Mouse (Mus musculus): ENCODE measurements around the gene Csf2rb2. TPM values are rescaled to one million over a fixed set of nuclear protein-coding genes. Genes with fewer than 3 reads are reported as not detected.

The Csf2rb2 gene
- polyA plus RNA-seq, 1 experiment from 2014 or later, result 0.48 TPM

DNA sequence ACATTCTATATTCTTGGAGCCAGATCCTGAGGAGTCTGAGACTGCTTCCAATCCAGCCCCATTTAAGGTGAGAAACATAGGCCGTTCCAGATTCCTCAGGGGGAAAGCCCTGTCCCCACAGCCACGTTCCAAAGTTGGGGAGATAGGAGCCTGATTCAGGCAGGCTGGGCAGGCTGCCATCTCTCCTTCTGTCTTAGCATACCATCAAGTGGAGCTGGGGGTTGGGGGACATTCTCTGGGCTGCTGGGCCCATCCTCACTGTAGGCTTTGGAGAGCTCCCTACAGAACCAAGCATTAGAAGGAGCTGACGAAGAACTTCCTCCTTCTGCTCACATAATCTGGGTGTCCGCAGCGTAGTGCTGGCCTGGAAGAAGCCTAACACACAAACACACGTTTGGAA, 61.7 kb downstream of the Csf2rb2 start:
- ATAC-seq, result peak; percentile 28; the same call in 1 of the 2 replicates
- no peak overlapping the region for H3K27ac ChIP-seq
- 62% methylated on average over 6 of the region's 6 CpGs for WGBS
- H3K4me1 ChIP-seq (replicated peaks), result 0 out of 2 replicates have a peak, but pooled peaks cover 5% of the 10 kb centered on the region
- H3K9ac ChIP-seq, result no peak overlapping the region
- no peaks in the 10 kb centered on the region for H3K9me3 ChIP-seq
- no peak overlapping the region for H3K4me3 ChIP-seq (replicated peaks)
- peaks cover 13% of the 10 kb centered on the region; the same call in 1 of the 2 replicates for H3K27me3 ChIP-seq (replicated peaks)
- H3K4me2 ChIP-seq (replicated peaks), result no peak overlapping the region
- no peaks in the 10 kb centered on the region for H3K36me3 ChIP-seq

DNA sequence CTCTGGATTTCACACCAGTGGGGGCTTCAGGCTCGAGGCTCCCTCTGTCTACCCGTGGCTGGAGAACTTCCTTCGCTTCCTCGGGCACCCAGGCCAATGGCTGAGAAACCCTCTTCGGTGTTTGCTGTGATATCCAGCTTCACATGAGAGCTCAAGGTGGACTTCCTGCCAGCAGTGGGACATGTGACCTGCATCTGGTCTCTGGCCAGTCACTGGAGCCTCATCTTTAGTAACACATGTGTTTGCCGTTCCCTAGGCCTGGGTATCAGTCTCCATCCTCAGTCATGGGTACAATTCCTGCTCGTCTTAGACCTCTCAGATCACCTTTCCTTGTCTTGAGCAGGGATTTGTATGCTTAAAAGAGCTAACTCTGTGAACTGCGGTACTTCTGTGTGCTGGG, 62.5 kb downstream of the Csf2rb2 start:
- 0 out of 2 replicates have a peak, but pooled peaks cover 5% of the 10 kb centered on the region for H3K4me1 ChIP-seq (replicated peaks)
- no peaks in the 10 kb centered on the region for H3K9me3 ChIP-seq
- H3K27me3 ChIP-seq (replicated peaks), result peaks cover 16% of the 10 kb centered on the region; the same call in 1 of the 2 replicates
- WGBS, result 77% methylated on average over 8 of the region's 8 CpGs
- no peaks in the 10 kb centered on the region for H3K36me3 ChIP-seq
- ATAC-seq, result no peak
- H3K9ac ChIP-seq, result no peak overlapping the region
- H3K27ac ChIP-seq, result no peak overlapping the region
- no peak overlapping the region for H3K4me3 ChIP-seq (replicated peaks)
- no peak overlapping the region for H3K4me2 ChIP-seq (replicated peaks)

DNA sequence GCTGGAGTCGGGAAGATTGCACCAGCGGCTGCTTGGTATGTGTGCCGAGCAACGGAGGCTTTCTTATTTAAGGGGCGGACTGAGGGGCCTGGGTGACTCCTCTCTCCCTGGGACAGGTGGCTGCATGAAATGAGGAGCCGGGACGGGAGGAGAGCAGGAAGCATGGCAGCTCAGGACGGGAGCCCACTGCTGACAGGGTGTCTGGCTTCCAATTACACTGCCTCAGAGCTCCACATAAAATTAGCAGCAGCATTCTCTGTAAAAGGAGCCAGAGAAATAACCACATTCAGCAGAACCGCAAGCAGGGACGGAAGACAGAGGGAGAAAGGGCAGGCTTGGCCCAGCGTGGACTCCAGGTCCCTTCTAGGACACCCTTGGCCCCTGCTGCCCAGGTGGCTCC, 64.2 kb downstream of the Csf2rb2 start:
- Histone ChIP-seq H3K27ac (no peak overlapping the region), H3K4me3 (replicated peaks) (no peak overlapping the region), H3K4me2 (replicated peaks) (no peak overlapping the region), H3K4me1 (replicated peaks) (0 out of 2 replicates have a peak, but pooled peaks cover 5% of the 10 kb centered on the region), H3K9ac (no peak overlapping the region), H3K36me3 (no peaks in the 10 kb centered on the region), H3K27me3 (replicated peaks) (peaks cover 16% of the 10 kb centered on the region; the same call in 1 of the 2 replicates), H3K9me3 (no peaks in the 10 kb centered on the region)
- WGBS, result 48% methylated on average over 11 of the region's 11 CpGs
- ATAC-seq, result no peak

DNA sequence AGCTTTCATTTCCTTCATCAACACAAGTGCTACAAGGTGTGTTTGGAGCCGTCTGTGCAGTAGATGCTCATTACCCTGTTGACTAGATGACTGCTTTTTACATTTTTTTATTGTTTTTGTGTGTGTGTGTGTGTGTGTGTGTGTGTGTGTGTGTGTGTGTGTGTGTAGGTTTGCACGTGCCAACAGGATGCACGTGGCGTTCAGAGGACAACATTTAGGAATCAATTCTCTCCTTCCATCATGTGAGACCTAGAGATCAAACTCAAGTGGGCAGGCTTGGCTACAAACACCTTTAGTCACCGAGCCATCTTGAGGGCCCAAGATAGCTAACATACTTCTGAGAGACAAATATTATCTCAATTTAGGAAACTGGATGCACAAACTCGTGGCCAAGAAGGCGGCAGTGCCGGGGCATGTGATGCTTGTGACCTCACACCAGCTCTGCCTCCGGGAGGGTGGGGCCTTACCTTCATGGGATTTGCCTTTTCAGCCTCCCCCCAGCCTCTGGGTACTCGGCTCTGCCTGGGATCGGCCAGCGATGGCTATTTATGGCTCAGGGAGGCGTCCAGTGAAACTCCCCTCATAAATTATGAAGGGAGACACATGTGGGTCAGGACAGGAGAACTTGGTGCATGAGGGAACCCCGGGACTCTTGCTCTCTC, 65.4 kb downstream of the Csf2rb2 start:
- no peak for ATAC-seq
- 59% methylated on average over 14 of the region's 14 CpGs for WGBS
- H3K27me3 ChIP-seq (replicated peaks), result peaks cover 16% of the 10 kb centered on the region; the same call in 1 of the 2 replicates
- H3K4me1 ChIP-seq (replicated peaks), result 0 out of 2 replicates have a peak, but pooled peaks cover 5% of the 10 kb centered on the region
- no peaks in the 10 kb centered on the region for H3K36me3 ChIP-seq
- H3K9ac ChIP-seq, result no peak overlapping the region
- no peaks in the 10 kb centered on the region for H3K9me3 ChIP-seq
- H3K4me3 ChIP-seq (replicated peaks), result no peak overlapping the region
- no peak overlapping the region for H3K4me2 ChIP-seq (replicated peaks)
- H3K27ac ChIP-seq, result no peak overlapping the region

DNA sequence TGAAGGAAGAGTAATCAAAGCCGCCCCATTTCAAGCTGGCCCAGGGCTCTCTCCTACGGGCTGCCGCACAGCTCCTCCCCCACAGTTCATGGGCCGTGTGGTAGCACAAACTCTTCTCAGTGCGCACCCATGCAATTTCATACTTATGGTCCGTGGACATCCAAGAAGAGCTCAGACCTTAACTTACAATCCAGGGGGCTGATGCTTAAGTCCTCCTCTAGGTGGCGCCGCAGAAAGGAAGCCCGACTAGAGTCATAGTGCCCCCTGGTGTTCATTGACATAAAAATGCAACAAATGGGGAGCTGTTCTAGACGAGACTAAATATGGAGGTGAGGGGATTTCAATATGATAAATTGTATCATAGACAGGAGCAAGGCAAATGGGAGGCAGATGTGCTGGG, 66.1 kb downstream of the Csf2rb2 start:
- WGBS, result 22% methylated on average over 10 of the region's 10 CpGs
- ATAC-seq, result no peak
- H3K4me3 ChIP-seq (replicated peaks), result no peak overlapping the region
- H3K36me3 ChIP-seq, result no peaks in the 10 kb centered on the region
- H3K9me3 ChIP-seq, result no peaks in the 10 kb centered on the region
- peaks cover 14% of the 10 kb centered on the region; the same call in 1 of the 2 replicates for H3K27me3 ChIP-seq (replicated peaks)
- no peak overlapping the region for H3K27ac ChIP-seq
- no peak overlapping the region for H3K4me2 ChIP-seq (replicated peaks)
- H3K4me1 ChIP-seq (replicated peaks), result 0 out of 2 replicates have a peak, but pooled peaks cover 8% of the 10 kb centered on the region
- H3K9ac ChIP-seq, result no peak overlapping the region

DNA sequence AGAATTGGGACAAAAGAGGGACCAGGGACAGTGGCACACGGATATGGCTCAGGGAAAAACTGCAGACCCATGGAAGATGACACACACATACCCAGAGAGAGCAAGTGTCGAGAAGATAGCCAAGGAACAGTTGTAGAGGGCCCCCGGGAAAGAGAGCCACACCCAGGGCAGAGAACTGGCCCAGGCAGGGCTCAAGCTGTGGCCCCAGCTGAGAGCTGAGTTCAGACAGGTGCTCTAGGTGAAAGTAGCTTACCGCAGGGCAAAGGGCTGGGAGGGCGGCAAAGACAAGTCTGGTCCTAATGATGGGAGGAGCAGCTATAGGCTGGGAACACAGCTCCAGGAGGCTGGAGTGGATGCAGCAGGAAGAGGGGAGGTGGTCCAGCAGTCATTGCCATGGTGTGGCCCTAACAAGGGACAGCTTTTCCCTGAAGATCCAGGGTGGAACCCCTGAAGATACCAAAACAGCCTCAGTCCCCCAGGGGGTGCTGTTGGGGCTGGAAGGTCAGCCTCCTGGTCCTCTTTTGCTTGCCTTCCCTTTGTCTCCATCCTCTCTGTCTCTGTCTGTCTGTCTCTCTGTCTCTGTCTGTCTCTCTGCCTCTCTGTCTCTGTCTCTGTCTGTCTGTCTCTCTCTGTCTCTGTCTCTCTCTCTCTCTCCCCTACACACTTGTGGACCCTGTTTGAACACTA, 70.6 kb downstream of the Csf2rb2 start:
- no peaks in the 10 kb centered on the region for H3K9me3 ChIP-seq

More for the DNA sequence above, 70.6 kb downstream of the Csf2rb2 start:
- H3K27me3 ChIP-seq (replicated peaks), result peaks cover 10% of the 10 kb centered on the region; the same call in 1 of the 2 replicates
- no peaks in the 10 kb centered on the region for H3K36me3 ChIP-seq
- no peak overlapping the region for H3K9ac ChIP-seq
- 77% methylated on average over 5 of the region's 5 CpGs for WGBS
- no peak overlapping the region for H3K4me3 ChIP-seq (replicated peaks)
- H3K4me1 ChIP-seq (replicated peaks), result 0 out of 2 replicates have a peak, but pooled peaks cover 3% of the 10 kb centered on the region
- ATAC-seq, result peak; percentile 70; the same call in 1 of the 2 replicates
- H3K27ac ChIP-seq, result no peak overlapping the region
- H3K4me2 ChIP-seq (replicated peaks), result no peak overlapping the region

Other genes with a start within 250 kb of the Csf2rb2 start
- 0.04 and 0.10 TPM in 2 replicates for gene Cacng2, start 185.7 kb downstream of the Csf2rb2 start, polyA plus RNA-seq (2015; fragmentation: Nextera tagmentation; extraction: Ambion mirVana)
- 60.5 and 62.9 TPM in 2 replicates for gene Ift27, start 131.6 kb downstream of the Csf2rb2 start, polyA plus RNA-seq (2015; fragmentation: Nextera tagmentation; extraction: Ambion mirVana)
- not detected in 2 replicates for gene Pvalb, start 99.3 kb downstream of the Csf2rb2 start, polyA plus RNA-seq (2015; fragmentation: Nextera tagmentation; extraction: Ambion mirVana)
- gene Ncf4, start 60.9 kb downstream of the Csf2rb2 start, polyA plus RNA-seq (2015; fragmentation: Nextera tagmentation; extraction: Ambion mirVana), result 5.1 and 5.6 TPM in 2 replicates
- gene Csf2rb, start 20.0 kb upstream of the Csf2rb2 start, polyA plus RNA-seq (2015; fragmentation: Nextera tagmentation; extraction: Ambion mirVana), result 1.4 and 2.0 TPM in 2 replicates
- gene Tex33, start 90.2 kb upstream of the Csf2rb2 start, polyA plus RNA-seq (2015; fragmentation: Nextera tagmentation; extraction: Ambion mirVana), result not detected in 2 replicates
- gene Tst, start 100.2 kb upstream of the Csf2rb2 start, polyA plus RNA-seq (2015; fragmentation: Nextera tagmentation; extraction: Ambion mirVana), result 33.4 and 45.0 TPM in 2 replicates
- 2.6 and 3.1 TPM in 2 replicates for gene Mpst, start 100.7 kb upstream of the Csf2rb2 start, polyA plus RNA-seq (2015; fragmentation: Nextera tagmentation; extraction: Ambion mirVana)
- 28.7 and 31.0 TPM in 2 replicates for gene Kctd17, start 122.8 kb upstream of the Csf2rb2 start, polyA plus RNA-seq (2015; fragmentation: Nextera tagmentation; extraction: Ambion mirVana)
- 0.39 and 0.54 TPM in 2 replicates for gene Tmprss6, start 162.9 kb upstream of the Csf2rb2 start, polyA plus RNA-seq (2015; fragmentation: Nextera tagmentation; extraction: Ambion mirVana)
- gene Il2rb, start 189.6 kb upstream of the Csf2rb2 start, polyA plus RNA-seq (2015; fragmentation: Nextera tagmentation; extraction: Ambion mirVana), result 1.2 and 1.4 TPM in 2 replicates
- 22.0 and 22.3 TPM in 2 replicates for gene C1qtnf6, start 225.7 kb upstream of the Csf2rb2 start, polyA plus RNA-seq (2015; fragmentation: Nextera tagmentation; extraction: Ambion mirVana)
- 0.23 and 0.24 TPM in 2 replicates for gene Sstr3, start 239.0 kb upstream of the Csf2rb2 start, polyA plus RNA-seq (2015; fragmentation: Nextera tagmentation; extraction: Ambion mirVana)

Data from intestine, embryonic 15.5 days (tissue).